Mouse (Mus musculus) layer of hippocampus, adult 9-11 months (tissue): ENCODE data around the gene Pgr15l.

Source experiments
- DNase-seq: peaks from one replicate; pipeline ENCODE4 v3.0.0; 2022

Pgr15l gene

DNA sequence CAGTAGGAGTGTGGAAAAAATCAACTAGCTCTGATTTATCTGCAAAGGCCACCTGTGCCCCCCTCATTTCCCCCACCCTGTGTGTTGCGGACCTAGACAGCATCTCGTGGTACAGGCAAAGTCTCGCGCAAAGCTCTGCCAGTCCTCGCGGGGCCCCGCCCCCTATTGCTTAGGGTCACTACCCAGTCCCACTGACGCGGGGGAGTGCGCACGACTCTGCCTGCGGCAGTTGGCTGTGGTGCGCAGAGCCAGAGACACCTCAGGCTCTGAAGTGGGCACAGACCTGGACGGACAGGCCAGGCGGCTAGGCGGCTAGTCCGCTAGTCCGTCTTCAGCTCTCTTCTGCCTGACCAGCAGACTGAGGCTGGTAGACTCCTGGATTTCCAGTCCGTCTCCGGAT lies at the start of gene Pgr15l:
Gene Pgr15l (plus strand): TSS at position 228 of the 400 bp plus-strand sequence.
- no peak for DNase-seq

DNA sequence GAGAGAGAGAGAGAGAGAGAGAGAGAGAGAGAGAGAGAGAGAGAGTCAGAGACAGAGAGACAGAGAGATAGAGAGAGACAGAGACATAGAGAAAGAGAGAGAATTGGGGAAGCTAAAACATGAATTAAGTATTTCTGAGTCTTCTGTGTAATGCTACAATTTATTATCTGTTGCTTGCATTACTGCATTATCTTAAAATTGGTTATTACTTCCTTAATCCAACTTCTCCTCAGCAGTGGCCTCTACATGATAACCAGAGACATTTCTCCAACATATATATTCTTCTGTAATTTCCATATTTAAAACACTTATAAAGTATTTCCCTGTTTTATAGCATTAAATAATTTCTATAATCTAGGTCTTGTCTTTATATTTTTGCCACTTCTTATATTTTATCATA lies 44.9 kb upstream of the Pgr15l start:
- no peak for DNase-seq

GRCm38 (mm10) chrX:97069816-97070215 lies 2.6 kb upstream of the Pgr15l start:
- no peak for DNase-seq
